Mouse (Mus musculus): ENCODE data around the gene Shmt1. TPM values are rescaled to one million over a fixed set of nuclear protein-coding genes. Genes with fewer than 3 reads are reported as not detected.

The Shmt1 gene
- total RNA-seq, 2 experiments from 2014 or later: 40.4 to 80.2 TPM

Other genes with a start within 250 kb of the Shmt1 start
- 10 to 100 TPM; 23.6 to 24.7 TPM for gene Llgl1, start 112.0 kb downstream of the Shmt1 start, total RNA-seq (2021)
- 100 to 1,000 TPM; 137 to 162 TPM for gene Flii, start 84.5 kb downstream of the Shmt1 start, total RNA-seq (2021)
- gene Mief2, start 83.3 kb downstream of the Shmt1 start, total RNA-seq (2021): 10 to 100 TPM; 27.7 to 38.1 TPM
- 10 to 100 TPM in 1 of 2 experiments, 1 to 10 TPM in 1; 6.5 to 10.7 TPM for gene Top3a, start 34.4 kb downstream of the Shmt1 start, total RNA-seq (2021)
- 10 to 100 TPM; 23.7 to 24.9 TPM for gene Smcr8, start 34.2 kb downstream of the Shmt1 start, total RNA-seq (2021)
- 10 to 100 TPM; 50.0 to 51.1 TPM for gene Dhrs7b, start 18.9 kb upstream of the Shmt1 start, total RNA-seq (2021)
- 10 to 100 TPM; 41.3 to 46.3 TPM for gene Tmem11, start 67.6 kb upstream of the Shmt1 start, total RNA-seq (2021)
- 10 to 100 TPM; 19.5 to 26.3 TPM for gene Natd1, start 103.0 kb upstream of the Shmt1 start, total RNA-seq (2021)
- 100 to 1,000 TPM in 1 of 2 experiments, 10 to 100 TPM in 1; 86.9 to 151 TPM for gene Map2k3, start 120.3 kb upstream of the Shmt1 start, total RNA-seq (2021)
- gene Kcnj12, start 210.8 kb upstream of the Shmt1 start, total RNA-seq (2021): 1 to 10 TPM; 1.3 to 2.5 TPM